Mouse (Mus musculus): Measurements from ENCODE around the gene Atp2a3. TPM values are rescaled to one million over a fixed set of nuclear protein-coding genes. Genes with fewer than 3 reads are reported as not detected.

Gene Atp2a3
- polyA plus RNA-seq, 1 experiment, result 26.1 TPM

- Histone ChIP-seq H3K27me3 (ENCODE audit: control insufficient read depth, insufficient read depth, insufficient read length) (no peaks in the 10 kb centered on the region), H3K4me3 (no peak overlapping the region), H3ac (ENCODE audit: control insufficient read depth, insufficient read length) (no peak overlapping the region), H3K79me2 (ENCODE audit: control insufficient read depth, insufficient read depth) (no peaks in the 10 kb centered on the region), H3K4me2 (ENCODE audit: low read depth) (no peak overlapping the region), H3K36me3 (ENCODE audit: control insufficient read depth, insufficient read depth) (no peaks in the 10 kb centered on the region)
- no peak for TF ChIP-seq TCF12 (IDR thresholded peaks at IDR 0.05; ENCODE audit: insufficient read depth, poor library complexity, severe bottlenecking)
- no peak for TF ChIP-seq USF1 (IDR thresholded peaks at IDR 0.05; ENCODE audit: low read depth)
These were observed 35.4 kb downstream of the Atp2a3 start for GRCm38 (mm10) chr11:72996346-72996745.

DNA sequence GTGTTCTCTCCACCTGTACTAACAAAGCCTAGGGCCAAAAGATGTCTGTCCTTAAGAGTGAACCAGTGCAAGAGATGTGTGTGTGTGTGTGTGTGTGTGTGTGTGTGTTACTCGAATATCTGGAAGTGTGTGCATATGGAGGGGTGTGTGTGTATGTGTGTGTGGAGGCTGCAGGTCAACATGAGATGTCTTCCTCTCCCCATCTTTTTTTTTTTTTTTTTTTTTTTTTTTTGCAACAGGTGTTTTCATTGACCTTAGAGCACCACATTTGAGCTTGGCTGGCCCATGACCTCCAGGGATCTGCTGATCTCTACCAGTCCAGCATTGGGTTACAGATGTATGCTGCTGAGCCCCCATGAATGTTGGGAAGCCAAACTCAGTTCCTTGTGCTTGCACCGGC is 35.8 kb downstream of the Atp2a3 start:
- no peak overlapping the region for H3K4me3 ChIP-seq
- H3K4me2 ChIP-seq (ENCODE audit: low read depth), result no peak overlapping the region
- no peaks in the 10 kb centered on the region for H3K27me3 ChIP-seq (ENCODE audit: control insufficient read depth, insufficient read depth, insufficient read length)
- H3ac ChIP-seq (ENCODE audit: control insufficient read depth, insufficient read length), result no peak overlapping the region
- H3K79me2 ChIP-seq (ENCODE audit: control insufficient read depth, insufficient read depth), result no peaks in the 10 kb centered on the region
- no peak for TF ChIP-seq REST (IDR thresholded peaks at IDR 0.05; ENCODE audit: insufficient read depth, insufficient read length)
- no peak for TF ChIP-seq TCF12 (IDR thresholded peaks at IDR 0.05; ENCODE audit: insufficient read depth, poor library complexity, severe bottlenecking)
- no peak for TF ChIP-seq POLR2AphosphoS2 (IDR thresholded peaks at IDR 0.05; ENCODE audit: insufficient read length, low read depth)
- TF ChIP-seq SRF (IDR thresholded peaks at IDR 0.05; ENCODE audit: control insufficient read depth, insufficient read length, low read depth), result no peak
- no peak for TF ChIP-seq POLR2A (IDR thresholded peaks at IDR 0.05; ENCODE audit: insufficient read length, low read depth)
- no peak for TF ChIP-seq MYOG (IDR thresholded peaks at IDR 0.05; ENCODE audit: control insufficient read depth in 1 of 3, insufficient read depth in 1 of 3, insufficient read length in 2 of 3, low read depth in 2 of 3)
- TF ChIP-seq MYOD1 (IDR thresholded peaks at IDR 0.05; ENCODE audit: control insufficient read depth in 1 of 3, insufficient read length in 2 of 3, low read depth in 2 of 3), result no peak
- H3K36me3 ChIP-seq (ENCODE audit: control insufficient read depth, insufficient read depth), result no peaks in the 10 kb centered on the region

- Histone ChIP-seq H3K4me2 (ENCODE audit: low read depth) (no peak overlapping the region), H3K27me3 (ENCODE audit: control insufficient read depth, insufficient read depth, insufficient read length) (no peaks in the 10 kb centered on the region), H3K4me3 (no peak overlapping the region), H3ac (ENCODE audit: control insufficient read depth, insufficient read length) (no peak overlapping the region), H3K36me3 (ENCODE audit: control insufficient read depth, insufficient read depth) (no peaks in the 10 kb centered on the region), H3K79me2 (ENCODE audit: control insufficient read depth, insufficient read depth) (no peaks in the 10 kb centered on the region)
- peak in 2 of 3 experiments; percentile 54 to 77 for TF ChIP-seq MYOG (IDR thresholded peaks at IDR 0.05; ENCODE audit: control insufficient read depth in 1 of 3, insufficient read depth in 1 of 3, insufficient read length in 2 of 3, low read depth in 2 of 3)
- no peak for TF ChIP-seq E2F4 (IDR thresholded peaks at IDR 0.05; ENCODE audit: insufficient read depth)
- TF ChIP-seq MYOD1 (IDR thresholded peaks at IDR 0.05; ENCODE audit: control insufficient read depth in 1 of 3, insufficient read length in 2 of 3, low read depth in 2 of 3), result peak in 2 of 3 experiments; percentile 33 to 61
These were observed 36.8 kb downstream of the Atp2a3 start for GRCm38 (mm10) chr11:72997529-72998326.

- TF ChIP-seq TCF12 (IDR thresholded peaks at IDR 0.05; ENCODE audit: insufficient read depth, poor library complexity, severe bottlenecking) (no peak), MYOG (IDR thresholded peaks at IDR 0.05; ENCODE audit: control insufficient read depth in 1 of 3, insufficient read depth in 1 of 3, insufficient read length in 2 of 3, low read depth in 2 of 3) (no peak), POLR2A (IDR thresholded peaks at IDR 0.05; ENCODE audit: insufficient read length, low read depth) (no peak), CEBPB (IDR thresholded peaks at IDR 0.05; ENCODE audit: insufficient read depth, poor library complexity, severe bottlenecking) (no peak), MYOD1 (IDR thresholded peaks at IDR 0.05; ENCODE audit: control insufficient read depth in 1 of 3, insufficient read length in 2 of 3, low read depth in 2 of 3) (no peak), POLR2AphosphoS2 (IDR thresholded peaks at IDR 0.05; ENCODE audit: insufficient read length, low read depth) (no peak), REST (IDR thresholded peaks at IDR 0.05; ENCODE audit: insufficient read depth, insufficient read length) (no peak), SRF (IDR thresholded peaks at IDR 0.05; ENCODE audit: control insufficient read depth, insufficient read length, low read depth) (no peak), TCF3 (IDR thresholded peaks at IDR 0.05; ENCODE audit: insufficient read length, low read depth) (no peak), E2F4 (IDR thresholded peaks at IDR 0.05; ENCODE audit: insufficient read depth) (no peak), MAX (IDR thresholded peaks at IDR 0.05; ENCODE audit: low read depth) (no peak), USF1 (IDR thresholded peaks at IDR 0.05; ENCODE audit: low read depth) (no peak)
- no peak within 1 kb of the TSS for H3K4me2 ChIP-seq (ENCODE audit: low read depth)
- H3K36me3 ChIP-seq (ENCODE audit: control insufficient read depth, insufficient read depth), result no peaks in the 10 kb centered on the region
- H3K27me3 ChIP-seq (ENCODE audit: control insufficient read depth, insufficient read depth, insufficient read length), result no peaks in the 10 kb centered on the region
- no peaks in the 10 kb centered on the region for H3K79me2 ChIP-seq (ENCODE audit: control insufficient read depth, insufficient read depth)
- H3ac ChIP-seq (ENCODE audit: control insufficient read depth, insufficient read length), result no peak within 1 kb of the TSS
- H3K4me3 ChIP-seq, result no peak within 1 kb of the TSS
These were observed 37.8 kb downstream of the Atp2a3 start, which contains the start of gene P2rx1 for GRCm38 (mm10) chr11:72998771-72999170. Gene P2rx1, plus strand, starts transcription at chr11:72999103.

DNA sequence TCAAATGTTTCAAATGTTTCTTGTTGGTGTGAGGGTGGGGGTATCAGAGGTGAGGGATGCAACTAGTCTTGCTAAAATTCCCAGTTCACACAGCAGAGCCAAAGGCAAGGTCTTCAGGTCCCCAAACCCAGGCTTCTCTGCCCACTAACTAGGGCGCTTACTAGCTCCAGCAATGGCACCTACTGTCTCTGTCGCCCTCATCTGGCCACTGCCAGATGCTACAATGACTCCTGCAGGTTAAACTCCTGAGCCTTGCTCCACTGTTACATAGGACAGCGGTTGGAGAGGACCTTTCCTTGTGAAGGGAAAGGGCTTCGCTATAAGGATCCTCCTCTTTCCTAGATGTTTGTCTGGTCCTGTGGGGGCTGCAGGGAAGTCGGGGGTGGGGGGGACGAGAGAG is 40.1 kb downstream of the Atp2a3 start:
- Histone ChIP-seq H3K4me2 (ENCODE audit: low read depth) (no peak overlapping the region), H3K36me3 (ENCODE audit: control insufficient read depth, insufficient read depth) (no peaks in the 10 kb centered on the region), H3K4me3 (no peak overlapping the region), H3K79me2 (ENCODE audit: control insufficient read depth, insufficient read depth) (no peaks in the 10 kb centered on the region), H3K27me3 (ENCODE audit: control insufficient read depth, insufficient read depth, insufficient read length) (no peaks in the 10 kb centered on the region), H3ac (ENCODE audit: control insufficient read depth, insufficient read length) (no peak overlapping the region)
- TF ChIP-seq MYOD1 (IDR thresholded peaks at IDR 0.05; ENCODE audit: control insufficient read depth in 1 of 3, insufficient read length in 2 of 3, low read depth in 2 of 3) (no peak), TCF3 (IDR thresholded peaks at IDR 0.05; ENCODE audit: insufficient read length, low read depth) (no peak), TCF12 (IDR thresholded peaks at IDR 0.05; ENCODE audit: insufficient read depth, poor library complexity, severe bottlenecking) (no peak), MAX (IDR thresholded peaks at IDR 0.05; ENCODE audit: low read depth) (no peak), MYOG (IDR thresholded peaks at IDR 0.05; ENCODE audit: control insufficient read depth in 1 of 3, insufficient read depth in 1 of 3, insufficient read length in 2 of 3, low read depth in 2 of 3) (no peak), POLR2AphosphoS2 (IDR thresholded peaks at IDR 0.05; ENCODE audit: insufficient read length, low read depth) (no peak), POLR2A (IDR thresholded peaks at IDR 0.05; ENCODE audit: insufficient read length, low read depth) (no peak), SRF (IDR thresholded peaks at IDR 0.05; ENCODE audit: control insufficient read depth, insufficient read length, low read depth) (no peak), USF1 (IDR thresholded peaks at IDR 0.05; ENCODE audit: low read depth) (no peak), E2F4 (IDR thresholded peaks at IDR 0.05; ENCODE audit: insufficient read depth) (no peak)

Measured in myocyte (in vitro differentiated cells).